8 mouse cellular contexts compared by ENCODE assay signal in the genomic region with DNA sequence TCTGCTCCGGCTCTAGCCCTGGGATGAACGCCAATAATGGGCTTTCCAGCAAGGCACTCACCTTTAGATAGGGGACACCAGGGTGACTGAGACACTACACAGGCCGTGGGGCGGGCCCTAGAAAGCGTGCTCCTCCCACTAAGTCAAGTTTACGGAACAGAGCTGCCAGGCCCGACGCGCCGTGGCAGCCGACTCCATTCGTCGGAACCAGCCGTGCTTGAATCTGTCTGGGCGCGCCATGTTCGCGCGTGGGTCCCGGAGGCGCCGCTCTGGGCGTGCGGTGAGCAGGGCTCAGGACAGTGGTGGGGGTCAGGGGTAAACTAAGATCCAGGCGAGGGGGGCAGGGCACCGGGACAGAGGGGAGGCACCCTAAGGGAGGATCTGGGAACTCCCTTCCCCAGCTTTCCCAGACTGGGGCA. TPM values are rescaled to one million over a fixed set of nuclear protein-coding genes. Genes with fewer than 3 reads are reported as not detected.
DNase-seq lines count a peak whose midpoint lies in the region; ATAC-seq lines count a peak whose summit lies in the region.

A gene (plus strand): TSS at position 40 of the 419 bp plus-strand sequence.

- peak within 1 kb of the TSS; percentile 47 for H3K4me2 ChIP-seq in intestine, embryonic 16.5 days (ENCODE audit: low read depth, low read length)
- H3K4me2 ChIP-seq in neural tube, embryonic 15.5 days = peak within 1 kb of the TSS; percentile 48

- 15% methylated on average over 26 of the region's 26 CpGs for WGBS in intestine, embryonic 16.5 days
- WGBS in neural tube, embryonic 15.5 days = 33% methylated on average over 26 of the region's 26 CpGs

- no peaks in the 10 kb centered on the region for H3K9me3 ChIP-seq in intestine, embryonic 16.5 days (ENCODE audit: control insufficient read depth, low read length)
- H3K9me3 ChIP-seq in neural tube, embryonic 15.5 days (replicated peaks) = no peaks in the 10 kb centered on the region

- H3K9ac ChIP-seq in intestine, embryonic 16.5 days (ENCODE audit: low read depth, low read length) = peak within 1 kb of the TSS; percentile 73
- H3K9ac ChIP-seq in neural tube, embryonic 15.5 days (replicated peaks) = 0 out of 2 replicates have a peak within 1 kb of the TSS, but pooled peaks have one; percentile 23

- peak; percentile 30 for DNase-seq in embryo, embryonic 10 days (ENCODE audit: low spot score)
- DNase-seq in embryo, embryonic 10.5 days (ENCODE audit: low spot score) = no peak
- DNase-seq in brain, adult 2 months (ENCODE audit: low read depth, low spot score) = peak; percentile 31
- peak; percentile 98 for DNase-seq in heart, adult 11 months
- DNase-seq in lung, adult 18-20 months = peak; percentile 73 to 76
- no peak for DNase-seq in layer of hippocampus, postnatal 36 days

- H3K27me3 ChIP-seq in intestine, embryonic 16.5 days (replicated peaks; ENCODE audit: control insufficient read depth, insufficient read depth, low read length) = no peaks in the 10 kb centered on the region
- no peaks in the 10 kb centered on the region for H3K27me3 ChIP-seq in neural tube, embryonic 15.5 days (replicated peaks)

- H3K4me3 ChIP-seq in intestine, embryonic 16.5 days (ENCODE audit: low read length) = peak within 1 kb of the TSS; percentile 60
- peak within 1 kb of the TSS; percentile 26 for H3K4me3 ChIP-seq in neural tube, embryonic 15.5 days (replicated peaks)

- peak within 1 kb of the TSS; percentile 78 for H3K27ac ChIP-seq in intestine, embryonic 16.5 days (ENCODE audit: low read length)
- no peak within 1 kb of the TSS for H3K27ac ChIP-seq in neural tube, embryonic 15.5 days (replicated peaks)

- ATAC-seq in intestine, embryonic 16.5 days = peak; percentile 62
- ATAC-seq in neural tube, embryonic 15.5 days (ENCODE audit: low FRiP score) = no peak

- peaks cover 2% of the 10 kb centered on the region; the same call in 1 of the 2 replicates for H3K4me1 ChIP-seq in intestine, embryonic 16.5 days (ENCODE audit: control insufficient read depth, insufficient read depth, low read length)
- 0 out of 2 replicates have a peak, but pooled peaks cover 4% of the 10 kb centered on the region for H3K4me1 ChIP-seq in neural tube, embryonic 15.5 days

- no peaks in the 10 kb centered on the region for H3K36me3 ChIP-seq in intestine, embryonic 16.5 days (ENCODE audit: control insufficient read depth, insufficient read depth, low read length)
- peaks cover 1% of the 10 kb centered on the region; the same call in 1 of the 2 replicates for H3K36me3 ChIP-seq in neural tube, embryonic 15.5 days

RNA-seq across cellular contexts. Expression of the gene that starts here (rescaled TPM):
- polyA plus RNA-seq in intestine, embryonic 16.5 days (2015; fragmentation: Nextera tagmentation; extraction: Ambion mirVana) = 7.6 TPM in 2 replicates
- polyA plus RNA-seq in neural tube, embryonic 15.5 days (2015; fragmentation: Nextera tagmentation; extraction: Ambion mirVana) = 1.7 and 3.8 TPM in 2 replicates
- total RNA-seq in layer of hippocampus, postnatal 36 days (2021) = under 1 TPM; 0.62 to 0.99 TPM

Comparison
In these comparisons a context has a peak if more than half of its experiments do, and no peak if none do; other contexts are left out.
1. DNase-seq: peak in embryo, embryonic 10 days (single experiment), brain, adult 2 months (single experiment), heart, adult 11 months (single experiment) and lung, adult 18-20 months (2 of 2); none in embryo, embryonic 10.5 days (single experiment) and layer of hippocampus, postnatal 36 days (0 of 2).